Mouse (Mus musculus): ENCODE measurements around the gene Masp2. TPM values are rescaled to one million over a fixed set of nuclear protein-coding genes. Genes with fewer than 3 reads are reported as not detected.

Masp2 gene
- polyA plus RNA-seq, 1 experiment from 2014 or later = not detected

- H3K4me3 ChIP-seq (ENCODE audit: low read depth, low read length) = no peak overlapping the region
Measured at GRCm38 (mm10) chr4:148662168-148662965, 60.0 kb downstream of the Masp2 start.

GRCm38 (mm10) chr4:148663326-148663725 lies 61.0 kb downstream of the Masp2 start:
- ATAC-seq (peak; percentile 61), DNase-seq (ENCODE audit: low spot score) (peak; percentile 57)
- H3K4me1 ChIP-seq (ENCODE audit: insufficient read depth, low read depth, low read length) = no peaks in the 10 kb centered on the region
- no peaks in the 10 kb centered on the region for H3K27me3 ChIP-seq (replicated peaks; ENCODE audit: insufficient read depth, low read length)
- no peaks in the 10 kb centered on the region for H3K9me3 ChIP-seq (ENCODE audit: low read length)
- H3K36me3 ChIP-seq (ENCODE audit: insufficient read depth, low read length) = no peaks in the 10 kb centered on the region
- H3K4me3 ChIP-seq (ENCODE audit: low read depth, low read length) = no peak overlapping the region
- no peak overlapping the region for H3K27ac ChIP-seq (ENCODE audit: low read length)
- H3K4me2 ChIP-seq (replicated peaks; ENCODE audit: low read depth, low read length) = no peak overlapping the region
- TF ChIP-seq CTCF (IDR thresholded peaks at IDR 0.05) (no peak), EP300 (IDR thresholded peaks at IDR 0.05) (no peak)
- no peak overlapping the region for H3K9ac ChIP-seq (replicated peaks; ENCODE audit: low read depth)
- 53% methylated on average over 7 of the region's 7 CpGs for WGBS

More at GRCm38 (mm10) chr4:148662168-148662965, 60.0 kb downstream of the Masp2 start:
- no peak overlapping the region for H3K9ac ChIP-seq (replicated peaks; ENCODE audit: low read depth)
- H3K9me3 ChIP-seq (ENCODE audit: low read length) = no peaks in the 10 kb centered on the region
- H3K4me2 ChIP-seq (replicated peaks; ENCODE audit: low read depth, low read length) = peak overlapping the region; percentile 25; the same call in 1 of the 2 replicates
- H3K27ac ChIP-seq (ENCODE audit: low read length) = no peak overlapping the region
- ATAC-seq (peak; percentile 44), DNase-seq (ENCODE audit: low spot score) (peak; percentile 70)
- no peaks in the 10 kb centered on the region for H3K4me1 ChIP-seq (ENCODE audit: insufficient read depth, low read depth, low read length)
- TF ChIP-seq EP300 (IDR thresholded peaks at IDR 0.05) = no peak
- peak; percentile 92 for TF ChIP-seq CTCF (IDR thresholded peaks at IDR 0.05)
- H3K36me3 ChIP-seq (ENCODE audit: insufficient read depth, low read length) = no peaks in the 10 kb centered on the region
- WGBS = 31% methylated on average over 21 of the region's 21 CpGs
- H3K27me3 ChIP-seq (replicated peaks; ENCODE audit: insufficient read depth, low read length) = no peaks in the 10 kb centered on the region

- 47% methylated on average over 6 of the region's 6 CpGs for WGBS
- H3K9ac ChIP-seq (replicated peaks; ENCODE audit: low read depth) = no peak overlapping the region
- H3K36me3 ChIP-seq (ENCODE audit: insufficient read depth, low read length) = no peaks in the 10 kb centered on the region
- no peaks in the 10 kb centered on the region for H3K4me1 ChIP-seq (ENCODE audit: insufficient read depth, low read depth, low read length)
- TF ChIP-seq CTCF (IDR thresholded peaks at IDR 0.05) (no peak), EP300 (IDR thresholded peaks at IDR 0.05) (no peak)
- no peaks in the 10 kb centered on the region for H3K27me3 ChIP-seq (replicated peaks; ENCODE audit: insufficient read depth, low read length)
- DNase-seq (ENCODE audit: low spot score) (no peak), ATAC-seq (no peak)
- H3K4me2 ChIP-seq (replicated peaks; ENCODE audit: low read depth, low read length) = no peak overlapping the region
- no peak overlapping the region for H3K4me3 ChIP-seq (ENCODE audit: low read depth, low read length)
- no peak overlapping the region for H3K27ac ChIP-seq (ENCODE audit: low read length)
- H3K9me3 ChIP-seq (ENCODE audit: low read length) = no peaks in the 10 kb centered on the region
Measured at GRCm38 (mm10) chr4:148664021-148664420, 61.7 kb downstream of the Masp2 start.

Other genes starting within 250 kb of the Masp2 start
- gene Ubiad1, start 157.8 kb upstream of the Masp2 start, polyA plus RNA-seq (2015; fragmentation: Nextera tagmentation; extraction: Ambion mirVana) = 11.4 and 11.5 TPM in 2 replicates
- gene Mtor, start 153.9 kb upstream of the Masp2 start, polyA plus RNA-seq (2015; fragmentation: Nextera tagmentation; extraction: Ambion mirVana) = 11.1 and 15.8 TPM in 2 replicates
- gene Angptl7, start 102.1 kb upstream of the Masp2 start, polyA plus RNA-seq (2015; fragmentation: Nextera tagmentation; extraction: Ambion mirVana) = 0.38 and 0.60 TPM in 2 replicates
- 33.2 and 35.9 TPM in 2 replicates for gene Exosc10, start 44.1 kb upstream of the Masp2 start, polyA plus RNA-seq (2015; fragmentation: Nextera tagmentation; extraction: Ambion mirVana)
- 45.8 and 46.6 TPM in 2 replicates for gene Srm, start 11.1 kb upstream of the Masp2 start, polyA plus RNA-seq (2015; fragmentation: Nextera tagmentation; extraction: Ambion mirVana)
- gene Tardbp, start 24.5 kb downstream of the Masp2 start, polyA plus RNA-seq (2015; fragmentation: Nextera tagmentation; extraction: Ambion mirVana) = 124 and 157 TPM in 2 replicates
- gene Gm572, start 40.8 kb downstream of the Masp2 start, polyA plus RNA-seq (2015; fragmentation: Nextera tagmentation; extraction: Ambion mirVana) = not detected in 2 replicates
- 9.7 and 10.3 TPM in 2 replicates for gene Casz1, start 201.9 kb downstream of the Masp2 start, polyA plus RNA-seq (2015; fragmentation: Nextera tagmentation; extraction: Ambion mirVana)